Mouse (Mus musculus) mouse embryonic stem cell (cell line): ENCODE measurements at regions not wholly inside any gene's neighbourhood (a gene's known extent, or its start where the extent isn't known, plus 50 kb on each side); places are given as distances from the start of the nearest gene placed in this dataset.

Experiments used
- in situ Hi-C, 2 experiments: fragments of 300-500 bp; cut with MboI; formaldehyde crosslinking; loops; 1 replicate in 1 of 2; 3 replicates in 1 of 2; pipeline ENCODE4 v1.14.3; 2019 to 2020; ENCODE audit warnings: low sequenced_read_pairs in 2 of 2, low pct_unique_long_range_greater_than_20kb in 1 of 2, mixed read lengths in 1 of 2; ENCODE audit not compliant: unreplicated experiment in 1 of 2

DNA sequence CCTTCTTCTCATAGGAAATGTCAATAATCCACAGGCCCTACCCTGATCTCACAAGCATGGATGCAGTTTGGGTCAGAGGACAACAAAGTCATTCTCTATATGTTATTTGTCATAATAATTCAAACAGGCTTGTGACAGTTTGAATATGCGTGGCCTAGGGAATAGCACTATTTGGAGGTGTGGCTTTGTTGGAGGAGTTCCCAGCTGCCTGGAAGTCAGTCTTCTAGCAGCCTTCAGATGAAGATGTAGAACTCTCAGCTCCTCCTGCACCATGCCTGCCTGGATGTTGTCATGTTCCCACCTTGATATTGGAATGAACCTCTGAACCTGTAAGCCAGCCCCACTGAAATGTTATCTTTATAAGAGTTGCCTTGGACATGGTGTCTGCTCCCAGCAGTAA lies 103.7 kb upstream of the Sfswap start:
- in situ Hi-C loops, result no loop called here

DNA sequence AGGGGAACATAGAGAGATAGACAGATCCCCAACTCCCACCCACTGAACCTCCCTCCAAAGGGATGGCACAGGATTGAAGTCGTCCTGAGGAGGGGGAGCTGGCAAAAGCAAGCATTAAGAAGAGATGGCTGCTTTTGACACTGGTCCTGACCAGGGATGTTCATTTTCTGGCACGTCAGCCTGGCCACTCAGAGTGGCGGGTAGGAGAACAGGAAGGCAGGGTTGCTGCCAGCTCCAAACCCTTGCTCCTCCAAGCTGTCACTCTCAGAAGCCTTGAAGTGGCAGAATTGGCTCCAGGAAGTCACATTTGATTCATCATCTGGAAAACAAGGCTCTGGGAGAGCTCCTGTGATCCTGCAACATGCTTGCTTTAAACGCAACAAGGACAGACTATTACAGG lies 94.8 kb upstream of the Sfswap start:
- in situ Hi-C loops, result no loop called here

DNA sequence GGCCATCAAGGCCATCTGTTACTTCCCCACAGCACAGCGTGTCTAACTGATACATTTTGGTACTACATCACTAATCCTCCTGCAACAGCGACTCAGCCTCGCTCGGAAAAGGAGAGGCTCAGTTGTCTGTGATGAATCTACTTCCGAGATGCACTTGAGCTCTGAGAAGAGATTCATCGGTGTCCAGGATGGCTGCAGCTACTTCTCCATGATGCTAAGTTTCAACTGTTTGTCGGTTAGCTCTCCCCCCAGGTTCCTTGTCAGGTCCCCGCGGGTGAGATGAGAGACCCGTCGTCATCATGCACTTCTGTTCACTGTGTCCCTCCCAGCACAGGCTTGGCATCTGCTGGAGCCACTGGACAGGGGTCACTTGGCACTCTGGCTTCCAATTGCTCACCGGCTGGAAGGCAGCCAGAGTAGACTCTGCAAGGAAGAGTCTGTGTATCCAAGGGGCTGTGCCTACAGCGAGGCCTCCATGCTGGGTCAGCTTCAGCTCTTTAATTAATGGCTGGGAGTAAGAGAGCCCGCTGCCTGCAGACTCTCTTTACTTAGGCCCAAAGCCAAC lies 91.5 kb upstream of the Sfswap start:
- in situ Hi-C loops, result no loop called here

DNA sequence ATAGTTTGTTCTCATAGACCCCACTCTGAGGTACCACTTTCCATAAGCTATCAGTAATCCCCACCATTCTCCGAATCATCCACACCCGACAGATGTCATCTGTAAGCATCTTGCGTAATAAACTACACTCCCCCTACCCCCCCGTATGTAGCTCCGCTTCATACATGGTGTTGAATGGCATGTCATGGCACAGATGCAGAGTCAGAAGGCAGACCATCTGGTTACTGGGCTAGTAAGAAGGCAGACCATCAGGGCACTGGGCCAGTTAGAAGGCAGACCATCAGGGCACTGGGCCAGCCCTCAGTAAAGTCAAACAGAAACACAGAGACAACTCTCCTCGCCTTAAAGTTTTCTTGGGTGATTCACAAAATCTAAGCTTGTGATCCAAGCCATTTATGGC lies 88.9 kb upstream of the Sfswap start:
- in situ Hi-C loops, result no loop called here

DNA sequence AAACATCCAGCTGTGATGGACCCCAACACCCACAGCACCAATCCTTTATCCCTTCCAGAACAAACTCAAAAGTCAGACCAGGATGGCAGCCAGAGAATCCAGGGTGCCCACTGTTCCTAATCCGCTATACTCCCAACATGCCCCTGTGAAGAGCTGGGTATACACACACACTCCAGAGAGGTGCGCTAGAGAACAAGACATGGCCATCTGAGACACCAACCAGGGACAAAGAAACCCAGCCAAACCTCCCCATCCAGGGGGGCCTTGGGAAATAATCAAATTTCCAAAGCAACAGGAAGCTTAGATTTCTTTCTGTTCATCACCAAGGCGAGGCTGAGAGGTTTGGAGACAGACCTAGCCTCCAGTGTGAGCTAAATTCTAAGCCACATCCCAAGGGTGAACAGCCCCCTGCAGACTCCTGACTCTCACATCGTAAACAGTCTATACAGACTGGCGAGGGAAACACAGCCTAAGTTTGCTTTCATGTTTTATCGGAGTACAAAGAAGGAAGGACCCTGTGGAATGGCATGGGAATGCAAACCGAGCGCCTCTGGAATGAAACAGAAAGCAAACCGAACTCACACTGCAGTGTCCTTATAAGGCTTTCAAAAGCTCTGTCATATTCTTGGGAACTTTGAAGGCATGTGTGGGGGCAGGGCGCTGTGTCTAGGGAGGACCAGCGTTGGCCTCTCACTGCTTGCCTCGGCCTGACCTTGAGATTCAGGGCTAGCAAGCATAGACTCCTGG lies 85.9 kb upstream of the Sfswap start:
- in situ Hi-C loops, result no loop called here

DNA sequence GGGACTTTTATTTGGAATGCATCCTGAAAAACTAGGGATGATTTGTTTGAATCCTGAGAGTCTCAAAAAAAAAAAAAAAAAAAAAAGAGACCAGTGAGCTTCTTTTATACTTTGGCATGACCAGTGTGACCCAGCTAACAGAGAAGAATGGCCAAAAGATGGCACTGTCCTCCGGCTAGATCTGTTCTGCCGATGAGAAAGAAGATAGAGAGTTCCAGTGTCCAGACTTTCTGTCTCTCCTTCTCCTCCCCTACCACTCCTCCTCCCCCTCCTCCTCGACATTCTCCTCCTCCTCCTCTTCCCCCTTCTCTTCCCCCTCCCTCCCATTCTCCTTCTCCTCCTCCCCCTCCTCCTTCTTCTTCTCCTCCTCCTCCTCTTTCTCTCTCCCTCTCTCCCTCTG lies 84.6 kb upstream of the Sfswap start:
- in situ Hi-C loops, result no loop called here

DNA sequence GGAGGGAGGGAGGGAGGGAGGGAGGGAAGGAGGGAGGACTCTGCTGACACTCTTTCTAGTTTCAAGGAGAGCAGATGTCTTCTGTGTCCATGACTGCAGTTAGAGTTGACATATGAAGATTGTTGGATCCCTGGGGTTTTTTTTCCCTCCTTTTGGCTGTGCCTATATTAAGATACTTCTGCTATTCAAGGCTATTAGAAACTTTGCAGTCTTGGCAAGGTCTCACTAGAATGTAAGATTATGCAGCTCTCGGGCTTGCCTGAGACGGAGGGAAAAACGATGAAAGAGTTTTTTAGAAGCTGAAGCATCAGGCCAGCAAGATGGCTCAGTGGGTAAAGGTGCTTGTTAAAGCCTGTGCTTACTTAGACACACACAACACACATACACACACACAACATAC lies 83.5 kb upstream of the Sfswap start:
- in situ Hi-C loops, result no loop called here

DNA sequence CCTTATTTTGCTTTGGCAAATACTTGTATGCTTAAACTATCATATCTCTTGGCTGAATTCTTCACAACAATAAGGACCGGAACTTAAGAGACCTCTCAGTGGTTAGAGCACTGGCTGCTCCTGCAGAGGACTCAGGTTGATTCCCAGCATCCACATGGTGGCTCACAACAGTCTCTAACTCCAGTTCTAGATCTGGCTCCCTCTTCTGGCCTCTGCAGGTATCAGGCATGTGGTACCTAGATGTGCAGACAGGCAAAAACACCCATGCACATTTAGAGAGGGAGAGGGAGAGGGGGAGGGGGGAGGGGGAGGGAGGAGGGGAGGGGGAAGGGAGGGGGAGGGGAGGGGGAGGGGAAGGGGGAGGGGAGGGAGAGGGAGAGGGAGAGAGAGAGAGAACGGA lies 80.0 kb upstream of the Sfswap start:
- in situ Hi-C loops, result no loop called here

DNA sequence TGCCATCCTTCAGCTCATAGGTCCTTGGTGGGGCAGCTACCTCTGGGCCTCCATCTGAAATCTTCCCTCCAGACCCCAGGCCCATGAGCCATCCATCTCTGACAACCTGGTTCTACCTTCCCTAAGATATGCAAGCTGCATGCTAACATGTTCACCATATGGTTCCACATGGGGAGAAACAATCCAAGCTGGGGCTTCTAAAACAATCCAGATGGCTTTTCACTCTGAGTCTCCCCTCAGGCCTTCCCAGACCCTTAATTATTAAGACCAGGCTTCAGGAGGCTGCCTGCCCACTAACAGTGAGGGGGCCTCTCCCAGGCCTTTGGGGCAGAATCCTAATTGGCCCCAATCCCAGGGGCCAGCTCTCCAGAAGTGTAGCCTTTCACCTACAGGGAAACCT lies 71.1 kb upstream of the Sfswap start:
- in situ Hi-C loops, result no loop called here

DNA sequence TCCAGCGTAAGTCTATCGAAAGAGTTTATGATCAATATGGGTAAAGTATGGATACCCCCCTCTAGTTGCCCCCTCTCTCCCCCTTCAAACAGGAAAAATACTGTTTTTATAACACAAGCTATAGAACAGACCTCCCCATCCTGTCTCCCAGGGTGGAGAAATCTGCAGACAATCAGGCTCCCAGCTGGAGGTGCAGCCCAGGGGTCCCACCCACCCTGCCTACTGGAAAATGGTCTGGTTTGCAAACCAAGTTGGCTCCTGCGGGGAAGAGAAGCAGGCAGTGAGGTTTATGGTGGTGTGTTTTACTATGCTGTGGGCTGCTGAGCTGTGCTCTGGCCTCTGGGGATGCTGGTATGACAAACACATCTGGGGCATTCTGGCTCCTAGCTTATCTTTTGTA lies 70.7 kb upstream of the Sfswap start:
- in situ Hi-C loops, result no loop called here

DNA sequence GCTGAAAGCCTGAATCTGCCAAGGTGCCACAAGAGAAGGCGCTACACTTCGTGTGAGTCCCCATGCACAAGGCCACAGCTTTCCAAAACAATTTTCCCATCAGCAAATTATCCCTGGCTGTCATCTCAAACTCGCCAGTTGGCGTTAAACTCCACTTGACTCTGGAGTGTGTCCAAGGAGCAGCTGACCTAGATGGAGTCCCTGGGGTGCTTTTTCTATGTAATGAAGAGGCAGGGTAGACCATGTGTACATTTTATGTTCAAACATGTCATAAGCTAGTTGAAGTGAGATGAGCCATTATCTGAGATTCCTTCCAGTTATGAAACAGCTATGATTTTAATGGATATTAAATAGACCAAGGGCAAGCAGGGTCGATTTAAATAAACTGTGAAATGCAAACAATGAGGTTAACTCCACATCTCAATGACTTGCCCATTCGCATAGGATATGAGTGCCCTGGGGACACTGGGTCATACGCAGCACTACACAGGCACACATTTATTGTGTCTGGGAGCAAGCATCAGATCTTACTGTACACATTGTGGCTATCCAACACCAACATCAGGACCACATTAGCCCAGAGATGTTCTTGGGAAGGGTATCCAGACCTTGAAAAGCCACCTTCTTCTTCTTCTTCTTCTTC lies 51.0 kb upstream of the Sfswap start:
- in situ Hi-C loops, result no loop called here
